Mouse (Mus musculus) T-helper 1 cell (primary cell): ENCODE measurements around the gene Cplane1.
"Not testable (repeated sequence)": the region's sequence is repeated elsewhere in the genome, so short reads cannot be mapped to it uniquely, and the experiment has no call there.

Experiments
- in situ Hi-C: fragments of 300-600 bp; cut with MboI, MseI; formaldehyde crosslinking; loops from one replicate; pipeline ENCODE4 v1.15.1; 2025; ENCODE audit warnings: high pct_unique_total_duplicates

Cplane1 gene

DNA sequence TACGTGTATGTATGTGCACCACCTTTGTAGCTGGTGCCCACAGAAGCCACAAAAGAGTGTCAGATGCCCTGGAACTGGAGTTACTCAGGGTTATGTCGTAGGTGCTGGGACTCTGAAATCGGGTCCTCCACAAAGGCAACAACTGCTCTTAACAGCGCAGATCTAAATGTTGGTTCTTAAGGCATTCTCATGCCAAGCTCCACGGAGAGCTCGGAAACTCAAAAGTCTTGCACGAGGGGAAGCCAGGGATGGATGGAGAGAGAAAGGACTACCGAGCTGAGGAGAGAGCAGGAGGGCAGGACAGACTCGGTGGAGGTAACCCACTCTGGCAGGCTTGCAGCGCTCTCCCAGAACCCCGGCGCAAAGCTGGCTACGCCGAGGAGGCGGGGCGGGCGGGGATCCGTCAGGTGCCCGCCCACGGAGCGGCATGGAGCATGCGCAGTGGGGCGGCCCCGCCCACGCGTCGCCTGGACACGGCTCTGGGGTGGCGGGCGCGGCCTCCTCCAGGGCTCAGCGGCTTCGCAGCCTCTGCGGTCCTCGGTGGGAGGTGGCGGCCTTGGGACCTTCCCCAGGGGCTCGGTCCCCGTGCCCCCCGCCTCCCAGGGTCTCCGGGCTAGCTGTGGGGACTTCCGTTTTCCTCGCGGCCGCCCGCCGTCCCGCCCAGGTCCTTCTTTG is at the start of gene Cplane1:
TSS of gene Cplane1 (plus strand) at position 516 of the 675 bp plus-strand sequence.
- in situ Hi-C loops = no loop called here

- in situ Hi-C loops = no loop called here
Measured at GRCm38 (mm10) chr15:8129281-8129680, 39.6 kb upstream of the Cplane1 start.

- in situ Hi-C loops = no loop called here
Measured at GRCm38 (mm10) chr15:8131268-8131667, 37.6 kb upstream of the Cplane1 start.

- in situ Hi-C loops = no loop called here
Measured at GRCm38 (mm10) chr15:8131761-8132160, 37.1 kb upstream of the Cplane1 start.

- in situ Hi-C loops = no loop called here
Measured at GRCm38 (mm10) chr15:8135606-8136005, 33.3 kb upstream of the Cplane1 start.

DNA sequence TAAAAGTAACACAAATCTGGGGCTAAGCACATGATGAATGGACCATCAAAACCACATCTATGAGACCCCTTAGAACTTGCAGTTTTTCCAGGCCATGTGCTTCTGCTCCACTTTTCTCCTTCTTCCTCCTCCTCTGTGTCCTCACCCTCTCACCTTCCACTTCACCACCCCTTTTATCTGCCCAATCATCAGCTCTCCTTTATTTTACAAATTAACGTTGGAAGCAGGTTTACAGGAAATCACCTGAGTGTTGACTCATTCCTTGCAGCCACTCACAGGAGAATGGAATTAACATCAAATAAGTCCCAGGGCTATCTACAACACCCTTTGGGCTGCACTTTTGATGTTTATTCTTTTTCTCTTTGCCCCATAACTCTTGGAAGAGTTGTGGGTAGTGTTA is 7.1 kb upstream of the Cplane1 start:
- in situ Hi-C loops = loop anchor here (5.0 kb wide), 1 partner anchor 50 kb away; no protein-coding TSS in a partner anchor

DNA sequence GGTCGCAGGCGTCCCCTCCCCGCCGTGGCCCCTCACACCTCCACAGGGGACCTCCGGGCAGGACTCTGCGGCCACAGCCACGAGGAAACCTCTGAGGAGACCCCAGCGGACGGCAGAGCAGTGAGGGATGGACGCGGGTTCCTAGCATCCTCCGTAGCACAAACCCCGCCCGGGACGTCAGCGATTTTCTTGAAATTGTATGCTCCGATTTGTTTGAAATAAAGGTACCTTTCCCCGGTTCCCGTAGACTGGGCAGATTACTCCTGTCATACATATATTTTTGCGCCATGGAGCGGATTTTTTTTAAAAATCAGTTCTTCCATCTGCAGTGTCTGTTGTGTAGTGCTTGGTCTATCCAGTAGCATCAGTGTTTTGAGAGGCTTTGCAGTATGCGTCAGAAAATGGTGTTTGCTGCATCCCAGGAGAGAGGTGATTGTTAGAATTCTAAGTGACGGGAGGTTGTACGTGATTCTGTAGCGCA is 400 bp downstream of the Cplane1 start:
- in situ Hi-C loops = no loop called here

DNA sequence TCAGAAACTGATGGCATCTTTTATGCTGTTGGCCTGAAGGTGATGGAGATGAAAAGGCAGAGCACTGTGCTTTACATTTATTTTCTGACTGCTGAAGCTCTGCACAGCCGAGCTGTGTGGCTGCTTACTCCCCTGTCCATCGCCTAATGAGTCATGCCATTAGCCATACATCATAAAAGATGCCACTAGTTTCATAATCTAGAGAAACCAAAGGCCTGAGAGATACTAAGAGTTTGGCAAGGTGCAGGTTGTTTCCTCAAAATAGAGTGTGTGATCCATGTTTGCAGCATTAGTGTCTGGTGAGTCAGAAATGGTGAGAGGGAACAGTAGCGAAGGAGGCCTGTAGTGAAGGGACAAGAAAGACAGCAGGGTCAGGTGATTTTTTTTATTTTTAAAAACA is 20.7 kb downstream of the Cplane1 start:
- in situ Hi-C loops = no loop called here

DNA sequence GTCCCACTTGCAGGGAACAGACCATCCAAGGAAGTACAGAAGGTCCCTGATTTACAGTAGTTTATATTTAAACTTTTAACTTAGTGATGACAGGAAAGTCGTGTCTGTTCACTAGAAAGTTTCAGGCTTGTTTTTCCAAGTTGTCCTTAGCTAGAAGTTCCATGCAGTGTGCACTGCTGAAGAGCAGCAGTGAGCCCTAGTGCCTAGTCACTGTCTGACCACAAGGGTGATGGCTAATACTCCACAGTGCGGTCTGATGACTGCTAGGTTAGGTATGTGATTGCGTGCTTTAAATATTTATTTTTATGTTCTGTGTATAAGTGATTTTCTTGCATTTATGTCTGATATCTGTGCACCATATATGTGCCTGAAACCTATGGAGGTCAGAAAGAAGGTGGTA is 21.5 kb downstream of the Cplane1 start:
- in situ Hi-C loops = loop anchor here (10.0 kb wide), 1 partner anchor 404 kb away; no protein-coding TSS in a partner anchor

GRCm38 (mm10) chr15:8200317-8200716 is 31.4 kb downstream of the Cplane1 start:
- in situ Hi-C loops = no loop called here

- in situ Hi-C loops = no loop called here
Measured at GRCm38 (mm10) chr15:8208362-8208761, 39.5 kb downstream of the Cplane1 start.

GRCm38 (mm10) chr15:8214811-8215210 is 45.9 kb downstream of the Cplane1 start:
- in situ Hi-C loops = no loop called here

- in situ Hi-C loops = not testable (repeated sequence)
Measured at GRCm38 (mm10) chr15:8234167-8234566, 65.3 kb downstream of the Cplane1 start.

DNA sequence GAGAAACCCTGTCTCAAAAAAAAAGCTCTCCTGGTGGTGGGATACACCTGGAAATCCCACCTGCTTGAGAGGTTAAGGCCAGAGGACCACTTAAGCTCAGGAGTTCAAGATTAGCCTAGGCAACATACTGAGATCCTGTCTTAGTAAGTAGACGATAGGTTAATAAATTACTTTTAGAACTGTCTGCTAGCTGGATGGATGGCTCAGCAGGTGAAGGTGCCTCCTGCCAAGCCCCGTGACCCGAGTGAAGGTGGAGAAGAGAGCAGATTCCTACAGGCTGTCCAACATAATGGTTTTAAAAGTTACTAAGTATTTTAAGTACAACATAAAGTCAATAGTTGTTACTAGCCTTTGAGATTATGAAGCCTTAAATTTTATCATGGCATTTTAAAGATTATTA is 97.0 kb downstream of the Cplane1 start:
- in situ Hi-C loops = no loop called here

DNA sequence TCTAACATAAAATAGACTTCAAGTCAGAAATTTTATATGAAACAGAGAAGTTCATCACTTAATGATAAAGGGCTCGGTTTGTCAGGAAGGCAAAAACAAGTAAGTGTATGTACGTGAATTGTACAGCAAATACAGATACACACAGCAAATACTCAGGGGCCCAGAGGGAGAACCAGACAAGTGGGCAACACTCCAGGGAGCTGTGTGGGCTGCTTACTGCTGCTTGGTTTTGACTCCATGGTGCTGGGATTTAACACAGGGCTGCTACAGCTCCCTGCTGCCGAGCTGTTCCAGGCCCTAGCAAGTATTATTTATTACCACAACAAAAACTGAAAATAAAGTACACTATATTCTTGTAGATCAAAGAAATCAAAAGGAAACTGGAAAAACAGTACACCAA is 98.3 kb downstream of the Cplane1 start:
- in situ Hi-C loops = no loop called here

DNA sequence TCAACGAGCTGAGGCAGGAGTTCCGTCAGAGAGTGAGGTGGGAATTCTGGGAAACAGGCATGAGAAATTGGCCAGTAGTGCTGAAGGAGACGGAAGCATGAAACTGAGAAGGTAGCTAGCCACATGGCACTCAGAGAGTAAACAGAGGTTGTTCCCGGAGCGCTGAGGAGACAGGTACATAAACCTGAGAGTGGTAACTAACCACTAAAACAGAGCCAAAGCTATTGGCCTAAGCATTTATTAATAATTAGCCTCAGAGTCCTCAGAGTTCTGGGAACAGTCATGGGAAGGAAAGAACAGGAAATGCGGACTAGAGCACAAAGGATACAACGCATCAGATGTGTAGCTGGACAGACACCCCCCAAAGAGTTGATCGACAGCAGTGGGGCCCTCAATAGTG is 99.3 kb downstream of the Cplane1 start:
- in situ Hi-C loops = no loop called here

- in situ Hi-C loops = no loop called here
Measured at GRCm38 (mm10) chr15:8271952-8272351, 103.0 kb downstream of the Cplane1 start.

- in situ Hi-C loops = not testable (repeated sequence)
Measured at GRCm38 (mm10) chr15:8277916-8278315, 109.0 kb downstream of the Cplane1 start.

GRCm38 (mm10) chr15:8279320-8279779 is 110.4 kb downstream of the Cplane1 start:
- in situ Hi-C loops = no loop called here

GRCm38 (mm10) chr15:8279929-8280610 is 111.2 kb downstream of the Cplane1 start:
- in situ Hi-C loops = no loop called here

DNA sequence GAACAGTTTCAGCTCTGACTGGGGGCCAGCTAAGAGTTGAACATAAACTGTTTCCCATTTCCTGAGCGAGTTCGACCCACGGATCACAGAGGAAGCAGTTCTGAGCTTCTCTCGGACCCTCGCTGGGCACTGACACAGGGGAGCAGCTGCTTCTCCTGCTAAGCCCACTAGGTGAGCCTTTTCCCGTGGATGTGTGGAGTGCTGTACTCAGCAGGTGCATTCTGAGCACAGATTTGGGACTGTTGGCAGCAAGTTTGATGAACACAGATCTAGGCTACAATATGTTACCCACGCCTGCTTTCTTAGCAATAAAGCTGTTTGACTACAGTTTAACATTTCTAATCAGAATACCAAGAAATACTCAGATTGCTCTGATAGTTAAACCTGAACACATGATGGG is 112.8 kb downstream of the Cplane1 start:
- in situ Hi-C loops = no loop called here

GRCm38 (mm10) chr15:8282155-8282554 is 113.2 kb downstream of the Cplane1 start:
- in situ Hi-C loops = no loop called here

- in situ Hi-C loops = no loop called here
Measured at GRCm38 (mm10) chr15:8291251-8291650, 122.3 kb downstream of the Cplane1 start.
